Mouse (Mus musculus) T-helper 1 cell (primary cell): ENCODE measurements around the gene Dnlz.

ENCODE experiments used
- in situ Hi-C: fragments of 300-600 bp; cut with MboI, MseI; formaldehyde crosslinking; loops from one replicate; pipeline ENCODE4 v1.15.1; 2025; ENCODE audit warnings: high pct_unique_total_duplicates

The Dnlz gene

GRCm38 (mm10) chr2:26299336-26299735 lies 52.6 kb downstream of the Dnlz start:
- in situ Hi-C loops, result loop anchor here (10.0 kb wide), 1 partner anchor 1795 kb away; no protein-coding TSS in a partner anchor

- in situ Hi-C loops, result loop anchor here (10.0 kb wide), 1 partner anchor 1794 kb away; no protein-coding TSS in a partner anchor
These were observed 53.1 kb downstream of the Dnlz start for GRCm38 (mm10) chr2:26298856-26299230.

GRCm38 (mm10) chr2:26298208-26298855 lies 53.6 kb downstream of the Dnlz start:
- in situ Hi-C loops, result loop anchor here (10.0 kb wide), 1 partner anchor 1794 kb away; no protein-coding TSS in a partner anchor
